ENCODE assay signal across 1 mouse cellular context in genomic region chr15:88819026-88819905, GRCm38 (mm10).
TF ChIP-seq lines count a peak whose summit lies in the region.

Gene Alg12 (minus strand): TSS chr15:88819318.
Gene Creld2 (plus strand): TSS chr15:88819646.

TF ChIP-seq in MEL, 35 proteins besides CTCF, POLR2A, EP300 and RAD21 (continued from another document):
- TF ChIP-seq NRF1 (IDR thresholded peaks at IDR 0.05; ENCODE audit: insufficient read depth, low read depth, low read length, poor library complexity, severe bottlenecking) (peak; percentile 64), NELFE (IDR thresholded peaks at IDR 0.05; ENCODE audit: low read depth, low read length) (peak; percentile 89), MXI1 (IDR thresholded peaks at IDR 0.05; ENCODE audit: low read depth, low read length) (peak; percentile 73), TBP (IDR thresholded peaks at IDR 0.05; ENCODE audit: low read depth, low read length) (no peak), ZC3H11A (IDR thresholded peaks at IDR 0.05; ENCODE audit: low read depth, low read length) (no peak), MYB (IDR thresholded peaks at IDR 0.05; ENCODE audit: low read depth, low read length) (no peak)
